Mouse (Mus musculus) spleen, postnatal 36 days (tissue): ENCODE results near the gene Rbl2.

Experiments used
- DNase-seq, 2 experiments: peaks; one replicate each; pipeline ENCODE4 v3.0.0; 2022; ENCODE audit warnings: low spot score in 2 of 2, mixed read lengths in 1 of 2

The Rbl2 gene

DNA sequence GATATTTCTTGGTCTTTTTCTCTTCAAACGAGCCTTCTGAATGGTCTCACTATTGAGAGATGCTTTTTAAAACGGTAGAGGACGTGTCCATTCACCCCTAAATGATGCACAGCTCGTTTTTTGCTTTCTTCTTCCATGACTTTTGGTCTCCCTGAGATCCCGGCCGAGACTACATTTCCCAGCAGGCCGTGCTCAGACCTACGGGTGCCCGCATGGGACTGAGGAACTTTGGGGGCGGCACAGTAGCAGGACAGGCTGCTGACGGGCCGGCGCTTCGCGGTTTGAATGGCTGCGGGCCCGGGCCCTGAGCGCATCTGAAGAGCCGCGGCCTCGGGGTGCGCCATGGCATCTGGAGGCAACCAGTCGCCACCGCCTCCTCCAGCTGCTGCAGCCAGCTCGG, at the start of gene Rbl2:
Rbl2 (plus strand) TSS at position 224 of the 400 bp plus-strand sequence.
- peak; percentile 93 for DNase-seq

GRCm38 (mm10) chr8:91034417-91034816, 35.4 kb upstream of the Rbl2 start:
- DNase-seq, result no peak

GRCm38 (mm10) chr8:91036905-91037304, 33.0 kb upstream of the Rbl2 start:
- DNase-seq, result no peak

DNA sequence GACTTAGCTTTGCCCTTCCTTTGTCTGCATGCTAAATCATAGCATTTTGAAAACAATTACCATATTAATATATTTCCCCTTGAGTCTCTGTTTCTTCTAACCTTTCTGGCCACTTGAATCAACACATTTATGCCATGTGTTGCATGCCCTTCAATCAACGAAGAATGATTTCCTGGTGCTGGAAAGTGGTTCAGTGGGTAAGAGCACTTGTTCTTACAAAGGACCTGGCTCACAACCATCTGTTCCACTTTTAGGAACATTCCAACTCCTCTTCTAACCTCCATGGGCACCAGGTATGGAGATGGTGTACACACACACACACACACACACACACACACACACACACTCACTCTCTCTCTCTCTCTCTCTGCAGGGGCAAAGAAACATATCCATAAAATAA, 31.2 kb upstream of the Rbl2 start:
- no peak for DNase-seq

DNA sequence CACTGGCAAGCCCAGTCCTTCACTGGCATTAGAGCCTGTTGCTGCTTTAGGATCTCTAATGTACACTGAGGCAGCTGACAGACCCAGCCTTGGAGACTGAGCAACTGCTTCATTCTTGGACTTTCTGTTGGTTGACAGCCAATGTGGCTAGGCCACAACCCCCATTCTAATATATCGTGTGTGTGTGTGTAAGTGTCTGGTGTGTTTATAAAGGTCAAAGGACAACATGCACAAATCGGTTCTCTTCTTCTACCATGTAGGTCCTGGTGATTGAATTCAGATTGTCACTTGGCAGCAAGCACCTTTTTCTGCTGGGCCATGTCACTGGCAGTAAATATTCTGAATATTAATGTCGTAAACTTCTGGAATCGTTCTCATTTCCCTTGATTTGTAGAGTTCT, 23.5 kb upstream of the Rbl2 start:
- no peak for DNase-seq

- DNase-seq, result peak; percentile 18 to 40
Observed at GRCm38 (mm10) chr8:91051037-91051436, 18.8 kb upstream of the Rbl2 start.

DNA sequence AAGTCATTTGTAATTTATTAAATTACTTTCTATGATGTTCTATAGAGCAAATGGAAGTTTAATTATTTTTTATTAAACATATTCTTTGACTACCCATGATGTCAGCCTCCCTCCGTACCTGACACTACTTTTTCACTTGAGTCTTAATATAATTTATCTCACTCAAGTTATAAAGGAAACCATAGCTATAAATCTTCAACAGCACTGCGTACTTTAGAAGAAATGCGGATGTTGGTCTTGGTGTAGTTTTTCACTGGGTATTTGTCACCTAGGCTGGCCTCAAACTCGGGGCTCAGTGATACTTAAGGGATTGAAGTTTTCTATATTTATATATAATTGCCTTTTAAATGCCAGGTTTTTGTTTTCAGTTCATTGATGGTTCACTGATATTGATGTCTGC, 15.4 kb upstream of the Rbl2 start:
- DNase-seq, result no peak

GRCm38 (mm10) chr8:91056848-91057247, 13.0 kb upstream of the Rbl2 start:
- DNase-seq, result no peak

DNA sequence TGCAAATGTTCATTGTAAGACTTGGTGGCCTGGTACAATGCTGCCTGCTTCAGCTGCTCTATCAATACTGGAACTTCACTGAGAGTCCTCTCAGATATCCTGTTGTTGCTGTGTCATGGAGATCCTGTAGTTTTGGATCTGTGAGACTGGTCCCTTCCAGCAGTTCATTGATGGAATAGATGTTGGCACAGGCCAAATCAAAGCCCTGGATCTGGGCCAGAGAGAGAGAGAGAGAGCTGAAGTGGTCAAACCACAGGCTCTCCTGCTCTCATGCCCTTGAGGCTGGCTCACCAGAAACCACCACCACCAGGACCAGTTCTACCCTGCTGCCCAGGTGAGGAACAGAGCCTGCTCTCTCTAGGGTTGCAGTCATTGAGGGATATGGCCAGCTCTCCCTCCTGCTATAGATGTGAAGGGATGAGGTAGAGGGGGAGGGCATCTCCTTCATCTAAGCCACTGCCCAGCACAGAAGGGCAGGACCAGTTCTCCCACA, 10.7 kb upstream of the Rbl2 start:
- no peak for DNase-seq

DNA sequence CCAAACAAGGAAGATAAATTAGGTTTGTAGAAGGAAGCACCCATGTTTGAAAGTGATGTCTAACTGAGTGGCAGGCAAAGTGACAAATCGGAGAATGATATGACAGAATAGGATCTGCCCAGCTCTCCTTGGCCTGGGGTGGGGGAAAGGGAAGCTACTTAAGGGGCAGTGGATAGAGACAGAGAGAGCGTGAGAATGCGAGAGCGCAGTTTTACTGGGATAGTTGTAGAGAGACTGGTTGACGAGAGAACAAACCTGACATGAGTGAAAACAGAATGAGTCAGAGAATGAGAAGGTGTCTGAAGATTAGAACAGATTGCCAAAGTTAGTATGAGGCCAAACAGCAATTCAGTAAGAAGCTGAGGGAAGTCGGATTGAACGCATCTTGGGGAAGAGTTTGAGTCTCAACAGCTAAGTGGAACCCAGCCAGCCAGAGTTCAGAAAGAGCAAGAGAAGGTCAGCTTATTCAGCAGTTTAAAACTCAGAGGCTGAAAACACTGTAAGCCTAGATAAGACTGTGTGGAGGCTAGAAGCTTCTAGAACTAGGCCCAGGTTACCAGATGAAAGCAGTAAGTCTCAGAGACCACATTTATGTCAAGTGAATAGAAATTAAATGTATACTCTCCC, 9.9 kb upstream of the Rbl2 start:
- no peak for DNase-seq

DNA sequence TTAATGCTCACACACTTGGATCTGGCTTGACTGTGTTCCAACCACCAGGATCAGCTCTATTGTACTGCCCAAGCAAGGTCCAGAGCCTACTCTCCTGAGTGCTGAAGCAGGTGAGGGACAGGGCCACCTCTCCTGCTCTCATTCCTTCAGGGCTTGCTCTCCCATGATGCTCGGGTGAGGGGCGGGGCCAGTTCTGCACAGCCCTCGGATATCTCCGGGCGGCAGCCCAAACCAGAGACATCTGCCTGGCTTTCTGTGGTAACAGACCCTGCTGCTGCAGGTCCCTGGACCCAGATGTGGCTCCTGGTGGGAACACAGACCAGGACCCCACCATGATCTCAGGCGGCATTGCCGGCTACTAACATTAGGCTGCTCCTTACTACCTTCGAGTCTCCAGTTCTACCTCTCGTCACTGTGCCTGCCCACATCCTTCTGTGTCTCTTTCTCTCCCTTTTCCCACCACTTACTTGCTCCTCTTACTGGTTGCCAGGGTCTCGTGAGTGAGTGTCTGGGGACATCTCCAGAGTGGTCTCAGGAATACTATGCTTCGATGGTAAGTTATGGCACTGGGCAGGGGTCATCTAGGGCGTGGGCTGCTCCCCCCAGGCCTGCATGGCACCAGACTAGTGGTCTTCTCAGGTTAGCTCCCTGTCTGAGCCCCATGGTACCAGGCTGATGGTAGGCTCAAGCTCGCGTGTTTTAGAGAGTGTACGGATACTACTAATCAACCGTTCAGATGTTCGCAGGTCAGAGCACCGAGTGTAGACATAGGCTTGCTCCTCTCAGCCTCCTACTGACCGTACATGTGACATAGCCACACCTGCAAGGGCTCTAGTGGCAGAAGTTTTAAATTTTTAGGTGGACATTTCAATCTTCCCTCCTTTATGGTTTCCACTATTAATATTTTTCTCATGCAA, 9.0 kb upstream of the Rbl2 start:
- peak in 1 of 2 experiments; percentile 26 for DNase-seq

- DNase-seq, result no peak
Observed at GRCm38 (mm10) chr8:91065179-91065578, 4.7 kb upstream of the Rbl2 start.

DNA sequence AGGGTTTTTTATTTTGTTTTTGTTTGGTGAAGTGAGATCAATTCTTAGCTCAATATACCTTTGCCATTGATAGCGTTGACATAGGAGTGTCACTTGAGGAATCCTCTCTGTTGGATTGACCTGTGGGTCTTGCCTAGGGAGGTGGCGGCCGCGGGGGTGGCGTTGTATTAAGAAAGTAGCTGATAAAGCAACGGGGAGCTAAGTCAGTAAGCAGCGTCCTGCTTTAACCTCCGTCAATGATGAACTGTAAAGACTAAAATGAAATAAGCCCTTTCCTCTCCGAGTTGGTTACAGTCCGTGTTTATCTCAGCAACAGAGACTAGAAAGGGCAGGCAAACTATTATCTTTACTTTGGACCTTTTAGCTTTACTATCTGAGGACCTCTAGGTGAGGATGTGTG, 450 bp upstream of the Rbl2 start:
- DNase-seq, result peak in 1 of 2 experiments; percentile 24

- DNase-seq, result peak; percentile 87 to 88
Observed at GRCm38 (mm10) chr8:91070275-91070859, 510 bp downstream of the Rbl2 start.

- no peak for DNase-seq
Observed at GRCm38 (mm10) chr8:91077077-91077867, 7.4 kb downstream of the Rbl2 start.

DNA sequence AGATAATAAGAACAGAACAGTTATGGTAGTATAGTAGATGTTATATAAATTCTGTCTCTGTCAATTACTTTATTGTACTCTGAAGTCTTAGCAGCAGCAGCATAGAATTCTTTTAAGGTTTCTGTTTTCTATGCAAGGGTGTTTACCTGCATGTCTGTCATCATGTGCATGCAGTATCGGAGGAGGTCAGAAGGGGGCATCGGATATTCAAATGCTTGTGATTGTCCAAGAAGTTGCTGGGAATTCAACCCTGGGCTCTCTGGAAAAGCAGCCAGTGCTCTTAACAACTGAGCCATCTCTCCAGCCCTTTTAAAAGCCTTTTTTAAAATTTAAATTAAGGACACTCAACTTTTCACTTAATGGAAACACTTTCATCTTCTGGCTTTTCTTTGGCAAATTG, 9.8 kb downstream of the Rbl2 start:
- DNase-seq, result no peak

- DNase-seq, result peak; percentile 34 to 41
Observed at GRCm38 (mm10) chr8:91081911-91082310, 12.1 kb downstream of the Rbl2 start.

GRCm38 (mm10) chr8:91082428-91082827, 12.6 kb downstream of the Rbl2 start:
- DNase-seq, result peak; percentile 13 to 20

DNA sequence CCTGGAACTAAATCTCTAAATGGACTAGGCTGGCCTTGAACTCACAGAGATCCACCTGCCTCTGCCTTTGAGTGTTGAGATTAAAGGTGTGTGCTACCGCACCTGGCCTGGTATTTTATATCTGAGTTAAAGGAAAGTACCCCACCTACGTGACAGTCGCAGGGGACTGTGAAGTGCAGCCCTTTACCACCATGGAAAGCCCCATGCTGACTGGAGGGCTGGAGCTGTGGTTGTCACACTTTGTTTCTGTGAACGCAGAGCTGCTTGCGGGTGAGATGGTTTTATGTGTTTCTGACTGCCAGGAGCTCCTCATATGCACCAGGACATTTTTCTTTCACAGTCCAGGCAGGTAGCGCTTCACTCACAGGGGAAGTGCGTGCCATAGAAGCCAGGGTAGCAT, 18.6 kb downstream of the Rbl2 start:
- no peak for DNase-seq

DNA sequence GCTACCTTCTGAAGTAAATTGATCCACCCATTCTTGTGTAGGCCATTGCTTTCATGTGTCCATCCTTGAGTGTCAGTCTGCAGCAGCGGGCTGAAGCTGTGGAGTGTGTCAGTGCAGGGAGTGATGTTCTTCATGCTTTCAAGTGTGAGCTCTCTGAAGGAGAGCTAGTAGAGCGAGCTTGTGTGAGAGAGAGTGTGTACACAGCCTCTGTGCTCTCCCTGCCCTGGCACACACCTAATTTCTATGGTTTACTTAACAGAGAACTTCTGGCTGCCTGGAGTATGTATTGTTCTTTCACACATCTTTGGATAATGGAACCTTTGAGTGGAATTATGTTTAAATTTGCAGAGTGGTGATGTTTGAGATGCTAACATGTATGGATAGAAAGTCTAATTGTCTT, 19.7 kb downstream of the Rbl2 start:
- DNase-seq, result no peak

- no peak for DNase-seq
Observed at GRCm38 (mm10) chr8:91094135-91094534, 24.3 kb downstream of the Rbl2 start.

DNA sequence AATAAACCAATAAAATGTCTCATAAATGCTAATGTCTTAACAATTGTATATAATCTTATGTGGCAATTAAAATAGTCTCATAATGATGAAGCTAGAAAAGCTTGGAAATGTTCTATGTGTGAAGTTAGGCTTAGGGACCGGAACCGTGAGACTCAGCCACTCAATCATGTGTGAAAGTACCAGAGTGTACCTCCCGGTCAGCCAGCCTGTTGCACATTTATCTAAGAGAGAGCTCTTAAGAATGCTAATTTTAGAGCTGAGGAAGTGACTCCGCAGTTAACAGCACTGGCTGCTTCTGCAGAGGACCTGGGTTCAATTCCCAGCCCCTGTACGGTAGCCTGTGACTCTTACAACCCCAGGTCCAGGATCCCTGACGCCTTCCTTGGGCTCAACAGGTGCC, 28.2 kb downstream of the Rbl2 start:
- no peak for DNase-seq
